Mouse (Mus musculus) midbrain, embryonic 13.5 days (tissue): ENCODE measurements around the gene Spint2. TPM values are rescaled to one million over a fixed set of nuclear protein-coding genes. Genes with fewer than 3 reads are reported as not detected.

Source experiments
- ATAC-seq: fragments of 200-750 bp; cut with Nextera tagmentation; 2 replicates; pipeline ENCODE4 v1.8.0; 2017; ENCODE audit warnings: mild to moderate bottlenecking, moderate TSS enrichment, moderate library complexity
- H3K27ac ChIP-seq: fragments of 300-500 bp; sonication (generic); 2 replicates; pipeline ENCODE4 v1.5.1; 2015; ENCODE audit warnings: inconsistent platforms, mild to moderate bottlenecking, moderate library complexity
- H3K27me3 ChIP-seq: fragments of 300-500 bp; sonication (generic); 2 replicates; pipeline ENCODE4 v1.6.1; 2015; ENCODE audit warnings: mild to moderate bottlenecking, inconsistent platforms
- H3K36me3 ChIP-seq: fragments of 300-500 bp; sonication (generic); 2 replicates; pipeline ENCODE4 v1.6.1; 2015; ENCODE audit warnings: mild to moderate bottlenecking, inconsistent platforms
- H3K4me1 ChIP-seq: fragments of 300-500 bp; sonication (generic); replicated peaks from 2 replicates; pipeline ENCODE4 v1.6.1; 2015; ENCODE audit warnings: inconsistent platforms
- H3K4me2 ChIP-seq: fragments of 300-500 bp; sonication (generic); replicated peaks from 2 replicates; pipeline ENCODE4 v1.6.1; 2015; ENCODE audit warnings: moderate library complexity, mild to moderate bottlenecking, inconsistent platforms
- H3K4me3 ChIP-seq: fragments of 300-500 bp; sonication (generic); replicated peaks from 2 replicates; pipeline ENCODE4 v1.5.1; 2015; ENCODE audit warnings: mild to moderate bottlenecking, inconsistent platforms
- H3K9ac ChIP-seq: fragments of 300-500 bp; sonication (generic); replicated peaks from 2 replicates; pipeline ENCODE4 v1.6.1; 2015; ENCODE audit warnings: mild to moderate bottlenecking, inconsistent platforms
- H3K9me3 ChIP-seq: fragments of 300-500 bp; sonication (generic); 2 replicates; pipeline ENCODE4 v1.6.1; 2016; ENCODE audit warnings: mild to moderate bottlenecking, inconsistent platforms
- WGBS: fragments of 180-500 bp; shearing (Covaris S2); methylation state at CpG from one replicate; pipeline ENCODE4 v1.1.7; 2015; 5-methylcytosine and 5-hydroxymethylcytosine counted together
- polyA plus RNA-seq: library from polyadenylated mRNA; unstranded; fragments of >200 nt; fragmentation: Nextera tagmentation; extraction: Ambion mirVana; gene quantifications from 2 replicates; pipeline ENCODE4 v1.2.1, GENCODE M21; 2015

Spint2 gene
- polyA plus RNA-seq: 26.1 and 28.7 TPM in 2 replicates

DNA sequence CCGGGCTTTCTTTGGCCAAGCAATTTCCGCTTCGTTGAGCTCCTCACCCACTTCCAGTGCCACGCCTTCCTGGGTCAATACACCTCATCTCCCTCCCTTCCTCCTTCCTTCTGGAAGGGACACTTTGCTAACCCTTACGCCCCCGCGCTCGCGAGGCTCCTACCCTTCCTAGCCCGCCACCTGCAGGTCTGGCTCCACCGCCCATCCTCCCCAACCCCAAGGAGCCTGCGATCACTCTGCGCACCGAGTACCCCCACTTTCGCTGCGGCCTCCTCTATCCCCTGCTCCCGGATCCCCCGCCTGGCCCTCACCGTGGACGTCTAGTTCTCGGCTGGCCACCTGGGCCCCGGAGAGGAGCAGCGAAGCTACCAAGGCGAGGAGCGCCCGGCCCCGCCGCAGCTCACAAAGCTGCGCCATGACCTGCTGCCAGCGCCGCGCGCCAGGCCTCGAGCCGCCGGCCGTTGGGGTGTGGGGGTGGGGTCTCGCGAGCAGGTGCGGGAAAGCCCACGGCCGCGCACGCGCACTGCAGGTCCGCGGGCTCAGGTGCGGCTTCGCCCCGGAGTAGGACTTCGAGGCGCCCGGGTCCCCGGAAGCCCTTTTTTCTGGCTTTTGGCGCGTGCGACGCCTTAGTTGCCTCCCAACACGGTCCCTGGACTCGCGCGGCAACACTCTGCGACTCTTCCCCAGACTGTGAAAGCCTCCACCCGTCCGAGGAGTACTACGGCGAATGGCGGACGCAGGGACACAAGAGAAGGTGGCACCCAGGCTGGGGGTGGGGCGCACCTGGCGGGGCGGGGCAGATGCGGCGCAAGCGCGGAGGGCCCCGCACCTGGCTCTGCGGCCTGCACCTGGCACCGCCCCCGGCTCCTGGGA is at the start of gene Spint2:
TSS of gene Spint2 (minus strand) at position 712 of the 873 bp plus-strand sequence.
- Histone ChIP-seq H3K27ac (no peak within 1 kb of the TSS), H3K9me3 (no peaks in the 10 kb centered on the region), H3K36me3 (no peaks in the 10 kb centered on the region), H3K4me2 (peak within 1 kb of the TSS; percentile 97), H3K4me3 (peak within 1 kb of the TSS; percentile 59), H3K27me3 (peaks cover 45% of the 10 kb centered on the region), H3K4me1 (peaks cover 17% of the 10 kb centered on the region), H3K9ac (peak within 1 kb of the TSS; percentile 68)
- WGBS: under 1% methylated on average over 77 of the region's 80 CpGs
- ATAC-seq: peak; percentile 79

DNA sequence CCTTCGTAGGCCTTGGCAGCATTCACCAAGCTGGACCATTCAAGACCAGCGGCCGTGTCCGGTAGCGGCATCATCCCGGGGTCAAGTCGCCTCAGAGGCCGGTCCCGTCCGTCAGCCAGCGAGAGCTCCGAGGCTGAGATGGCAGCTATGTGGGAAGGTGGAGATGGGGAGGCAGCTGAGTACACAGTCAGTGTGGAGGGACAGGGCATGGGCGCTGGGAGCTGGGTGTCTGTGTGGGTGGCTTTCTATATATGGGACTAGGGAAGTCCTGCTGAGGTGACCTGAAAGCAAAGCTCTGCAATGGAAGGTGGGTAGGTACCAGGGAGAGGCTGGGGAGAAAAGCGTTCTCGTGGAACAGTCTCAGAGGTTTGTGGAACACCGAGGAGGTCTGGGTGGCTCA is 47.3 kb upstream of the Spint2 start:
- Histone ChIP-seq H3K36me3 (peaks cover 63% of the 10 kb centered on the region), H3K9ac (no peak overlapping the region), H3K4me2 (no peak overlapping the region), H3K9me3 (no peaks in the 10 kb centered on the region), H3K27me3 (no peaks in the 10 kb centered on the region), H3K4me3 (no peak overlapping the region), H3K27ac (no peak overlapping the region), H3K4me1 (no peaks in the 10 kb centered on the region)
- WGBS: 87% methylated on average over 16 of the region's 16 CpGs
- no peak for ATAC-seq

GRCm38 (mm10) chr7:29327087-29327486 is 45.4 kb upstream of the Spint2 start:
- peaks cover 73% of the 10 kb centered on the region for H3K36me3 ChIP-seq
- no peaks in the 10 kb centered on the region for H3K27me3 ChIP-seq
- no peak overlapping the region for H3K27ac ChIP-seq
- H3K9ac ChIP-seq: no peak overlapping the region
- 91% methylated on average over 6 of the region's 6 CpGs for WGBS
- H3K4me1 ChIP-seq: no peaks in the 10 kb centered on the region; the same call in 1 of the 2 replicates
- no peak overlapping the region for H3K4me3 ChIP-seq
- no peaks in the 10 kb centered on the region for H3K9me3 ChIP-seq
- H3K4me2 ChIP-seq: no peak overlapping the region
- ATAC-seq: no peak

DNA sequence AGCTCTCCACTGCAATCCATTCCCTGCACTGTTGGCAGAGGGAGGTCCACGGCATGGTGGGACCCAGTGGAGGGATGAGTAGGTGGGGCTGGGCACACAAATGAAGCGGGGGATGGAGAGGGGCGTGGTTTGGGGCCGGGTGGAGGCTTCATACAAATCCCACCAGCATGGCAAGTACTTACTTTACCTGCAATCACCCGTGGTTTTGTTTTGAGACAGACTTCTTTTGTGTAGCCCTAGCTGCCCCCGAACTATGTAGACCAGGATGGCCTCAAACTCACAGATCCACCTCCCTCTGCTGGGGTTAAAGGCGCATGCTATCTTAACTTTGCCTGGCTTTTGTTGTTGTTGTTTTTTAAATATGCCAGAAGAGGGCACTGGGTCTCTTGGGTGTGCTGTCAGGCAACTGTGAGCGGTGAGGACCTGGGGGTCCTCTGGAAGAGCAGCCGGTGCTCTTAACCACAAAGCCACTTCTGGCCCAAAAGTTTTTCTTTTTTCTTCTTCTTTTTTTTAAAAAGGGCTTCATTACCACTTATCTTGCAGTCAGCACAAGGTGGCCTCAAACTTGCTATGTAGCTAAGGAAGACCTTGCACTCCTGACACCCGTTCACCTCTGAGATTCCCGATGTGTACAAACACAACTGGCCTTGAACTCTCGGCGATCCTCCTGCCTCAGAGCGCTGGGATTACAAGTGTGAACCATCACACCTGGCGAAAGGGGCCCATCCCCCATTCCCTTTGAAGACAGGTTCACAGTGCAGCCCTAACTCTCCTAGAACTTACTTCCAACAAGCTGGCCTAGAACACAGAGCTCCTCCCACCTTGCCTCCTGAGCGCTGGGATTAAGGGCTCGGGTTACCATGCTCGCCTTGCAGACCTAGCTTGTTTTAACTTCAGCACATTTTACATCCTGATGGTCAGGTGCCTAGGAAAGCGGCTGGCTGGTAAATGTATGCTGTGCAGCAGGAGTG is 37.9 kb upstream of the Spint2 start:
- no peaks in the 10 kb centered on the region for H3K9me3 ChIP-seq
- peak overlapping the region; percentile 13 for H3K4me3 ChIP-seq
- WGBS: 9% methylated on average over 19 of the region's 19 CpGs
- peaks cover 71% of the 10 kb centered on the region for H3K4me1 ChIP-seq
- peaks cover 36% of the 10 kb centered on the region for H3K36me3 ChIP-seq
- H3K27me3 ChIP-seq: no peaks in the 10 kb centered on the region
- peak overlapping the region; percentile 50 for H3K4me2 ChIP-seq
- no peak for ATAC-seq
- peak overlapping the region; percentile 28; the same call in 1 of the 2 replicates for H3K9ac ChIP-seq
- H3K27ac ChIP-seq: peak overlapping the region; percentile 99

DNA sequence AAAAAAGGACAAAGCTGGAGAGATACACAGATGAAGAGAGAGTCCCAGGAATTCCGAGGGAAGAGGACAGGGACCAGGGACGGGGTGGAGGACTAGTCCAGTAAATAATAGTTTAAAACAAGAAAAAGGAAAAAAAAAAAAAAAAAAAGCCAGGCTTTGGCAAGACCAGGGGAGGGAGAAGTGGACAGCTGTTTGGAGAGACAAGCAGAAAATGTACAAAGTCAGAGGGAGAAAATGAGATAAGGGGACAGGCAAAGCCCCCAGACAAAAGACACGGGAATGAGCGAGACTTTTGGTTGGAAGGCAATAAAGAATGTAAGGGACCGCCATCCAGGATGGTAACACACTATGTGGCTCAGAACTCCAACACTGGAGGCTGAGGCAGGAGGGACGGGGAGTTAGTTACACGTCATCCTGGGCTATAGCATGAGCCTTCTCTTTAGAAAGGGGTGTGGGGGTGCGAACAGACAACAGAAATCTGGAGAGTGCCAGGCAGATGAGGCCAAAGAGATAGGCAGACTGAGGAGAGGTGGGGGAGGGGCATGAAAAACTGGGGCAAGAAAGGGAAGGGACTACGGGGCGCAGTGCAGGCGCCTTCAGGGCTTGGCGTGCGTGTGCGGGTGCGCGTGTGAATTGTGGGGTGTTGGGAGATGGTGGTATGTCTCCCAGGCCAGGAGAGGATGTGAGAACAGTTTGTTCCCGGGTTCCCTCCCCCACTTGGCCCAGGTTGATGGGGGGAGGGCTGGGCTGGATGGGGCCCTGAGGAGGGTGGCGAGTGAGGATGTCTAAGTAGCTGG is 36.6 kb upstream of the Spint2 start:
- H3K9ac ChIP-seq: peak overlapping the region; percentile 62
- no peaks in the 10 kb centered on the region for H3K9me3 ChIP-seq
- H3K4me2 ChIP-seq: peak overlapping the region; percentile 50
- no peaks in the 10 kb centered on the region for H3K27me3 ChIP-seq
- peaks cover 84% of the 10 kb centered on the region for H3K4me1 ChIP-seq
- ATAC-seq: peak; percentile 4
- 3% methylated on average over 18 of the region's 18 CpGs for WGBS
- H3K4me3 ChIP-seq: peak overlapping the region; percentile 13
- H3K36me3 ChIP-seq: peaks cover 34% of the 10 kb centered on the region
- peak overlapping the region; percentile 99 for H3K27ac ChIP-seq

DNA sequence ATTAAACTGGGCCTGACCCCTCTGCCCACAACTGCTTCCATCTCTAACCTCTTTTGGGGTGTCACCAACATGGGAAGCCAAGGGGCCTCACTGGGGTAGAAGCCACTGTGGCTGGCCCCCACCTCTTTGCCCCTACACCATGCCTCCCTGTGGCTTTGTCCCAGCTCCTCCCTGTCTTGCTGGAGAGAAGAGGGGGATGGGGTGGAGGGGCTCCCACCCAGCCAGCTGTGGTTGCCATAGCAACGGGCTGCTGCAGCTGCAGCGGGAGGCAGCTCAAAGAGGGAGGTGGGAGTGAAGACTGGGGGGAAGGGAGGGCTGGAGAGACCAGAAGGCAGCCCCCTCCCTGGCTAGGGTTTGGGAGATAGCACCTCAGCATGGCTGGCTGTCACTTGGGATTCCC is 35.8 kb upstream of the Spint2 start:
- WGBS: 0% methylated on average over 2 of the region's 2 CpGs
- Histone ChIP-seq H3K4me2 (peak overlapping the region; percentile 50), H3K9me3 (no peaks in the 10 kb centered on the region), H3K9ac (peak overlapping the region; percentile 62), H3K27ac (peak overlapping the region; percentile 99), H3K36me3 (peaks cover 33% of the 10 kb centered on the region), H3K27me3 (no peaks in the 10 kb centered on the region), H3K4me3 (0 out of 2 replicates have a peak overlapping the region, but pooled peaks have one; percentile 2), H3K4me1 (peaks cover 91% of the 10 kb centered on the region)
- ATAC-seq: peak; percentile 71

- H3K4me1 ChIP-seq: peaks cover 96% of the 10 kb centered on the region
- WGBS: 3% methylated on average over 10 of the region's 10 CpGs
- peak overlapping the region; percentile 50 for H3K4me2 ChIP-seq
- H3K27me3 ChIP-seq: no peaks in the 10 kb centered on the region
- 0 out of 2 replicates have a peak overlapping the region, but pooled peaks have one; percentile 2 for H3K4me3 ChIP-seq
- H3K27ac ChIP-seq: peak overlapping the region; percentile 99
- peak overlapping the region; percentile 62 for H3K9ac ChIP-seq
- H3K9me3 ChIP-seq: no peaks in the 10 kb centered on the region
- ATAC-seq: peak; percentile 38
- peaks cover 38% of the 10 kb centered on the region for H3K36me3 ChIP-seq
Observed at GRCm38 (mm10) chr7:29316976-29317375, 35.3 kb upstream of the Spint2 start.

GRCm38 (mm10) chr7:29316137-29316734 is 34.5 kb upstream of the Spint2 start:
- no peaks in the 10 kb centered on the region for H3K27me3 ChIP-seq
- H3K4me3 ChIP-seq: no peak overlapping the region
- no peaks in the 10 kb centered on the region for H3K9me3 ChIP-seq
- peak overlapping the region; percentile 50 for H3K4me2 ChIP-seq
- H3K27ac ChIP-seq: peak overlapping the region; percentile 99
- H3K36me3 ChIP-seq: peaks cover 45% of the 10 kb centered on the region
- 60% methylated on average over 17 of the region's 17 CpGs for WGBS
- H3K9ac ChIP-seq: peak overlapping the region; percentile 62
- peaks cover 91% of the 10 kb centered on the region for H3K4me1 ChIP-seq
- ATAC-seq: no peak

GRCm38 (mm10) chr7:29314844-29315628 is 33.3 kb upstream of the Spint2 start:
- WGBS: 43% methylated on average over 13 of the region's 13 CpGs
- no peaks in the 10 kb centered on the region for H3K27me3 ChIP-seq
- peak overlapping the region; percentile 50 for H3K4me2 ChIP-seq
- peak overlapping the region; percentile 62 for H3K9ac ChIP-seq
- peaks cover 56% of the 10 kb centered on the region for H3K36me3 ChIP-seq
- ATAC-seq: peak; percentile 25
- H3K27ac ChIP-seq: peak overlapping the region; percentile 99
- H3K4me1 ChIP-seq: peaks cover 94% of the 10 kb centered on the region
- H3K9me3 ChIP-seq: no peaks in the 10 kb centered on the region
- peak overlapping the region; percentile 11; the same call in 1 of the 2 replicates for H3K4me3 ChIP-seq

GRCm38 (mm10) chr7:29313572-29314261 is 32.0 kb upstream of the Spint2 start:
- Histone ChIP-seq H3K27me3 (0 out of 2 replicates have a peak, but pooled peaks cover 5% of the 10 kb centered on the region), H3K9ac (peak overlapping the region; percentile 62), H3K9me3 (no peaks in the 10 kb centered on the region), H3K4me2 (peak overlapping the region; percentile 50), H3K4me3 (peak overlapping the region; percentile 22), H3K27ac (peak overlapping the region; percentile 99), H3K36me3 (peaks cover 59% of the 10 kb centered on the region), H3K4me1 (peaks cover 94% of the 10 kb centered on the region)
- 52% methylated on average over 9 of the region's 9 CpGs for WGBS
- no peak for ATAC-seq
